Mouse (Mus musculus) hindbrain, embryonic 14.5 days (tissue): ENCODE data around the gene Lhb. TPM values are rescaled to one million over a fixed set of nuclear protein-coding genes. Genes with fewer than 3 reads are reported as not detected.

Source experiments
- ATAC-seq: fragments of 200-750 bp; cut with Nextera tagmentation; 2 replicates; pipeline ENCODE4 v1.8.0; 2017; ENCODE audit warnings: moderate number of reproducible peaks, mild to moderate bottlenecking, moderate TSS enrichment, moderate library complexity; ENCODE audit not compliant: low FRiP score
- DNase-seq: peaks from one replicate; pipeline ENCODE4 v3.0.0-alpha.2; 2015; ENCODE audit warnings: low spot score
- H3K27ac ChIP-seq: fragments of 300-500 bp; sonication (generic); 2 replicates; pipeline ENCODE4 v1.5.1; 2014; ENCODE audit warnings: mild to moderate bottlenecking, moderate library complexity
- H3K27me3 ChIP-seq: fragments of 300-500 bp; sonication (generic); 2 replicates; pipeline ENCODE4 v1.6.1; 2014; ENCODE audit warnings: mild to moderate bottlenecking, low read length, mixed read lengths; ENCODE audit not compliant: control insufficient read depth, insufficient read depth
- H3K36me3 ChIP-seq: fragments of 300-500 bp; sonication (generic); replicated peaks from 2 replicates; pipeline ENCODE4 v1.6.1; 2014; ENCODE audit not compliant: control insufficient read depth, insufficient read depth
- H3K4me1 ChIP-seq: fragments of 300-500 bp; sonication (generic); replicated peaks from 2 replicates; pipeline ENCODE4 v1.6.1; 2014; ENCODE audit warnings: antibody characterized with exemption, low read length, mixed read lengths; ENCODE audit not compliant: control insufficient read depth, insufficient read depth
- H3K4me2 ChIP-seq: fragments of 300-500 bp; sonication (generic); replicated peaks from 2 replicates; pipeline ENCODE4 v1.6.1; 2014; ENCODE audit warnings: mild to moderate bottlenecking, moderate library complexity
- H3K4me3 ChIP-seq: fragments of 300-500 bp; sonication (generic); replicated peaks from 2 replicates; pipeline ENCODE4 v1.5.1; 2014; ENCODE audit warnings: mild to moderate bottlenecking, low read length
- H3K9ac ChIP-seq: fragments of 300-500 bp; sonication (generic); 2 replicates; pipeline ENCODE4 v1.6.1; 2014
- H3K9me3 ChIP-seq: fragments of 300-500 bp; sonication (generic); 2 replicates; pipeline ENCODE4 v1.6.1; 2016; ENCODE audit warnings: low read length; ENCODE audit not compliant: control insufficient read depth
- WGBS: fragments of 180-500 bp; shearing (Covaris S2); extraction: QIAGEN DNeasy Blood & Tissue Kit; methylation state at CpG from one replicate; pipeline ENCODE4 v1.1.7; 2014; 5-methylcytosine and 5-hydroxymethylcytosine counted together
- polyA plus RNA-seq: library from polyadenylated mRNA; unstranded; fragments of >200 nt; fragmentation: Nextera tagmentation; extraction: Ambion mirVana; gene quantifications from 2 replicates; pipeline ENCODE4 v1.2.1, GENCODE M21; 2014

Lhb gene
- polyA plus RNA-seq, 1 experiment from 2014 or later = 2.0 TPM

DNA sequence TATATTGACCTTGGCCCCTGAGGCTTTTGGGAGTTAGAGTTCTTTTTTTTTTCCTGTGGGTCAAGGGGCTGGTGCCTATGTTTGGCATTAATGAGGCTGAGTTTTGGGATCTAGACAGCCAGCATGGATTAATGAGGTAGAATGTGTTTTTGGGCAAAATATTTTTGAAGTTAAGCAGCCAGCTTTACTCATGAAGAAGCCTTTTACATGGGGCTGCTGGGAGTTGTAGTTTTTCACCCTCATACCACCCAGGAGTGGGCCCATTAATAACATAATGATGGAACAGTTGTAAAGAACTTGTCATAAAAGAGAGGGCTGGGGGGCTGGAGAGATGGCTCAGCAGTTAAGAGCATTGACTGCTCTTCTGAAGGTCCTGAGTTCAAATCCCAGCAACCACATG, 26.0 kb downstream of the Lhb start:
- Histone ChIP-seq H3K9ac (no peak overlapping the region), H3K27me3 (no peaks in the 10 kb centered on the region), H3K4me3 (no peak overlapping the region), H3K4me2 (no peak overlapping the region), H3K36me3 (peaks cover 57% of the 10 kb centered on the region), H3K27ac (no peak overlapping the region), H3K9me3 (no peaks in the 10 kb centered on the region), H3K4me1 (no peaks in the 10 kb centered on the region)
- no peak for ATAC-seq
- no peak for DNase-seq

- Histone ChIP-seq H3K4me3 (no peak overlapping the region), H3K27me3 (no peaks in the 10 kb centered on the region), H3K9ac (no peak overlapping the region), H3K36me3 (peaks cover 60% of the 10 kb centered on the region), H3K9me3 (no peaks in the 10 kb centered on the region), H3K4me2 (no peak overlapping the region), H3K4me1 (no peaks in the 10 kb centered on the region), H3K27ac (no peak overlapping the region)
- ATAC-seq (no peak), DNase-seq (no peak)
- 42% methylated on average over 11 of the region's 11 CpGs for WGBS
Measured at GRCm38 (mm10) chr7:45447325-45447990, 26.8 kb downstream of the Lhb start.

- Histone ChIP-seq H3K9me3 (no peaks in the 10 kb centered on the region), H3K4me3 (no peak overlapping the region), H3K4me1 (no peaks in the 10 kb centered on the region), H3K9ac (no peak overlapping the region), H3K36me3 (peaks cover 59% of the 10 kb centered on the region), H3K27me3 (no peaks in the 10 kb centered on the region), H3K27ac (no peak overlapping the region), H3K4me2 (no peak overlapping the region)
- ATAC-seq = no peak
- DNase-seq = no peak
- 93% methylated on average over 1 of the region's 1 CpGs for WGBS
Measured at GRCm38 (mm10) chr7:45449974-45450373, 29.4 kb downstream of the Lhb start.

DNA sequence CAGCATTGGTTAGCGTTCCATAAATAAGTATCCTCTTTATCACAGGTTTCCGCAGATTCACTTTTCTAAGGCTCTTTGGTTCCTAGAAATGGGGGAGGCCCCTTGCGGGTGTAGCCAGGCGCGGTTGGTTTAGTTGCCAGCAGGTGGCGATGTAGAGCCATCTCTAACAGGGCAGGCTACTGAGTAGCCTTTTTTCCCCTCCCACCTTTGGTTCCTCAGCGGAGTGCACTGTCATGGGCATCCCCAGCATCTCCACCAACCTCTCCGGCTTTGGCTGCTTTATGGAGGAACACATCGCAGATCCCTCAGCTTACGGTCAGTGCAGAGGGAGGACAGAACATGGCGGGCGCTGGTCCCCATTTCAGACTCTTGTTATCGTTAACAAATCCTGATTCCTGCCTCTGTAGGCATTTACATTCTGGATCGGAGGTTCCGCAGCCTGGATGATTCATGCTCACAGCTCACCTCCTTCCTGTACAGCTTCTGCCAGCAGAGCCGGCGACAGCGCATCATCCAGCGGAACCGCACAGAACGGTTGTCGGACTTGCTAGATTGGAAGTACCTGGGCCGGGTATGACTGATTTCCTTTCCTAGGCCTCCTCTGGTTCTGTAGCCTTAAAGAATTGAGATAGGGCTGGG, 30.8 kb downstream of the Lhb start:
- Histone ChIP-seq H3K4me3 (no peak overlapping the region), H3K27ac (no peak overlapping the region), H3K4me2 (no peak overlapping the region), H3K36me3 (peaks cover 70% of the 10 kb centered on the region), H3K9me3 (no peaks in the 10 kb centered on the region), H3K4me1 (peaks cover under 1% of the 10 kb centered on the region; the same call in 1 of the 2 replicates), H3K9ac (0 out of 2 replicates have a peak overlapping the region, but pooled peaks have one; percentile 0), H3K27me3 (no peaks in the 10 kb centered on the region)
- ATAC-seq (peak; percentile 69), DNase-seq (peak; percentile 84)
- 51% methylated on average over 23 of the region's 23 CpGs for WGBS

DNA sequence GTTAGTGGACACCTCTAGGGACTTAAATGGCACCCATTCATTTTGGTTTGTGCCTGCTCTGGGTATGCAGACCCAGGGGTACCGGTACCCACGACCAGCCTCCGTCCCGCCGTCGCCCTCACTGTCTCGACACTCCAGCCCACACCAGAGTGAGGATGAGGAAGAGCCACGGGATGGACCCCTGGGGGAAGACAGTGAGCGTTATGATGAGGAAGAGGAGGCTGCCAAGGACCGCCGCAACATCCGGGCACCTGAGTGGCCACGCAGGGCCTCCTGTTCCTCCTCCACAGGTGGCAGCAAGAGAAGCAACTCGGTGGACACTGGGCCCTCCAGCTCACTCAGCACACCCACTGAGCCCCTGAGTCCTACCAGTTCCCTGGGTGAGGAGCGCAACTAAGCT, 34.4 kb downstream of the Lhb start:
- ATAC-seq (no peak), DNase-seq (no peak)
- Histone ChIP-seq H3K9ac (no peak overlapping the region), H3K4me2 (no peak overlapping the region), H3K4me1 (peaks cover 20% of the 10 kb centered on the region), H3K27ac (no peak overlapping the region), H3K4me3 (no peak overlapping the region), H3K27me3 (no peaks in the 10 kb centered on the region), H3K9me3 (no peaks in the 10 kb centered on the region), H3K36me3 (peaks cover 70% of the 10 kb centered on the region)
- 93% methylated on average over 15 of the region's 15 CpGs for WGBS

DNA sequence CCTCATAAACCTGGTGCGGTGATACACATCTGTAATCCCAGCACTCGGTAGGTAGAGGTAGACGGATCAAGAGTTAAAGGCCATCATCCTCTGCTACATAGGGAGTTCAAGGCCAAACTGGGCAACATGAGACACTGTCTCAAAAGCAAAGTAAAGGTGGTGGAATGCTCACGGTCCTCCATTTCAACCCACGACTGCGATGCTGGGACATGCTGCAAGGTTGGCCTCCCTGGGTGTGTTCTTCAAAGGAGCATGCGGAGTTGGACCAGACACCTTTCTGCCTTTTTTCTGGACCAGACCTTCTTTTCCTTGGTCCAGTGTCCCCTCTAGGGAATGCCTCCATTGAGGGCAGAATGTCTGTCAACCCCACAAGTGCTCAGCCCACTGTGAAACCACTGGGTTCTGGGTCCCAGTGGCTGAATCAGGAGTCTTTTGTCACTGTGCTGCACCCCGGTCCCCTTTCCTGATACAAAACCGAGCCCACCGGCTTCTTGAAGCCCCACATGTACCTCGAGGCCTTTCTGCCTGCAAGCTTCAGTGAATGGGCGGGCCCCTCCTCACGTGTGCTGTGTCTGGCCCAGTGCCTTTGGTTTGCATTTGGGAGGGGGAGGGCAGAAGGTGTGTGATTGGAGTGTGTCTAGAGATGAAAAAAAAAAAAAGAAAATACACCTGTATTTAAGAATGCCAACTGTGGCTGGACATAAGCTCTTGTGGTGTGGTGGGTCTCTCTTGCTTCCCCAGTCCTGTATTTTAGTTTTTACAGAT, 35.5 kb downstream of the Lhb start:
- Histone ChIP-seq H3K4me1 (peaks cover 30% of the 10 kb centered on the region), H3K9ac (no peak overlapping the region), H3K36me3 (peaks cover 68% of the 10 kb centered on the region), H3K9me3 (no peaks in the 10 kb centered on the region), H3K4me2 (no peak overlapping the region), H3K4me3 (no peak overlapping the region), H3K27ac (no peak overlapping the region), H3K27me3 (no peaks in the 10 kb centered on the region)
- DNase-seq = no peak
- 76% methylated on average over 13 of the region's 13 CpGs for WGBS
- ATAC-seq = no peak

DNA sequence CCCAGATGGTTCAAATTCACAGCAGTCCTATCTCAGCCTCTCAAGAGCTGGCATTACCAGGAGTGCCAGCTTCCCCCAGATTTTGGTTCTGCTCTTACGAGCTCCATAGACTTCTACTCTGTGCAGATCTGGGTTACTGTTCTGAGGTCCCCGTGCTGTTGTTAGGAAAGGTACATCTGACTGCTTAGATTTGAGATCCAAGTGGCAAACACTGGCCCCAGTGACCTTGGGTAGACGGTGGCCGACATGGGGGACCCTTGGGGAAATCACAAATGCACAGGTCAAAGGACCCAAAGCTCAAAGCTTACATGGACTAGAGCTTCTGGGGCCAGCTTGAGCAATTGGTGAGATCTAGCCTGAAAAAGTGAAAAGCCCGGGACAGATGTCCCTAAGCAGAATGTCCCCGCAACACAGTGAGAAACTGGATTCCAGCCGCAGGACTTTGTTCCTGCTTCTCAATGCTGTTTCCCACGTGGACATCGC, 36.1 kb downstream of the Lhb start:
- Histone ChIP-seq H3K4me3 (peak overlapping the region; percentile 78; the same call in 1 of the 2 replicates), H3K27me3 (no peaks in the 10 kb centered on the region), H3K36me3 (peaks cover 69% of the 10 kb centered on the region), H3K4me2 (peak overlapping the region; percentile 92), H3K27ac (no peak overlapping the region), H3K9ac (peak overlapping the region; percentile 82), H3K9me3 (no peaks in the 10 kb centered on the region), H3K4me1 (peaks cover 31% of the 10 kb centered on the region)
- ATAC-seq (no peak), DNase-seq (no peak)
- 48% methylated on average over 9 of the region's 9 CpGs for WGBS

DNA sequence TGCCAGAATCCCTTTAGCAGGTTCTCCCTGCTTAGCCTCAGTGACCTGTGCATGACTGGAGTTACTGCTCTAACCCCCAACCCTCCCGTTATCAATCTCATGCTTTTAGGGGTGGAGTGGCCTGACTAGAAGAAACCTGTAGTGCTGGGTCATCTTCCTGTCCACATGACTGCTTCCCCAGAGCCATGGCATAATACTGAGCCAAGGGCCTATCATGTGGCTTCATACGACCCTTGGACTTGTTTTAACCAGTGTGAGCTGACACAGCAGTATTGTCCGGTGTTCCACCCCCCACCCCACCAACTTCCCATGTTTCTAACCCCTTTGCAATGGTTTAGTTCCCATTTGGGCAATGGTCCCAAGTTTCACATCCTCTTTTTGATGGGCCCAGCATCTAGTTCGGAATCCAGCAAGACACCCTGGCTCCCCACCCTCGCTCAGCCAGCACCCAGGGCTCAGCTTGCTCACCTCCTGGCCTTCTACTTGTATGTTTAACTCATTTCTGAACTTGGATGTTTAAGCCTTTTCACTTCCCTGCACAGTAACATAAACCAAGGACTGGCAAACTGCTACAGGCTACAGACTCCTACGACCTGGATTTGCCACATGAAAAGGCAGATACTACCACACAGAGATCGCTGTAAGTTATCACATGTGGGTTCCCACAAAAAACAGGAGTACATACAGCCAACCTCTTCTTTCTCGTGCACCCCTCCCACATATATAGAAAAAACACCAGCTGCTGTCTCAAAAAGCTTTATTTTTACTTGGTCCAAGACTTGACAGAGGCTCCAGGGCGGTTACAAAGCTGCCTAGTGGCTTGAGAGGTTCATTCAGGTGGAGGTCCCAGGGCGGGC, 36.8 kb downstream of the Lhb start:
- Histone ChIP-seq H3K36me3 (peaks cover 69% of the 10 kb centered on the region), H3K27ac (0 out of 2 replicates have a peak overlapping the region, but pooled peaks have one; percentile 97), H3K9ac (peak overlapping the region; percentile 82), H3K4me3 (peak overlapping the region; percentile 78), H3K4me2 (peak overlapping the region; percentile 92), H3K9me3 (no peaks in the 10 kb centered on the region), H3K4me1 (peaks cover 31% of the 10 kb centered on the region), H3K27me3 (no peaks in the 10 kb centered on the region)
- no peak for DNase-seq
- ATAC-seq = no peak
- WGBS = 70% methylated on average over 10 of the region's 10 CpGs
